Mouse (Mus musculus) forebrain, embryonic 15.5 days (tissue): ENCODE results near the gene Hid1. TPM values are rescaled to one million over a fixed set of nuclear protein-coding genes. Genes with fewer than 3 reads are reported as not detected.

ENCODE experiments used
- ATAC-seq: fragments of 200-750 bp; cut with Nextera tagmentation; replicated peaks from 2 replicates; pipeline ENCODE4 v1.8.0; 2017; ENCODE audit warnings: mild to moderate bottlenecking, moderate TSS enrichment, moderate library complexity
- H3K27ac ChIP-seq: fragments of 300-500 bp; sonication (generic); replicated peaks from 2 replicates; pipeline ENCODE4 v1.5.1; 2015; ENCODE audit warnings: mild to moderate bottlenecking, inconsistent platforms
- H3K27me3 ChIP-seq: fragments of 300-500 bp; sonication (generic); 2 replicates; pipeline ENCODE4 v1.6.1; 2015; ENCODE audit warnings: inconsistent platforms
- H3K36me3 ChIP-seq: fragments of 300-500 bp; sonication (generic); 2 replicates; pipeline ENCODE4 v1.6.1; 2015; ENCODE audit warnings: mild to moderate bottlenecking, inconsistent platforms
- H3K4me1 ChIP-seq: fragments of 300-500 bp; sonication (generic); 2 replicates; pipeline ENCODE4 v1.6.1; 2015; ENCODE audit warnings: inconsistent platforms
- H3K4me2 ChIP-seq: fragments of 300-500 bp; sonication (generic); replicated peaks from 2 replicates; pipeline ENCODE4 v1.6.1; 2015; ENCODE audit warnings: mild to moderate bottlenecking, inconsistent platforms
- H3K4me3 ChIP-seq: fragments of 300-500 bp; sonication (generic); 2 replicates; pipeline ENCODE4 v1.5.1; 2015; ENCODE audit warnings: mild to moderate bottlenecking, inconsistent platforms
- H3K9ac ChIP-seq: fragments of 300-500 bp; sonication (generic); replicated peaks from 2 replicates; pipeline ENCODE4 v1.6.1; 2015; ENCODE audit warnings: mild to moderate bottlenecking, inconsistent platforms
- H3K9me3 ChIP-seq: fragments of 300-500 bp; sonication (generic); 2 replicates; pipeline ENCODE4 v1.6.1; 2016; ENCODE audit warnings: inconsistent platforms
- WGBS: fragments of 180-500 bp; shearing (Covaris S2); methylation state at CpG from one replicate; pipeline ENCODE4 v1.1.7; 2015; ENCODE audit warnings: mixed read lengths; 5-methylcytosine and 5-hydroxymethylcytosine counted together
- polyA plus RNA-seq: library from polyadenylated mRNA; unstranded; fragments of >200 nt; fragmentation: Nextera tagmentation; extraction: Ambion mirVana; gene quantifications from 2 replicates; pipeline ENCODE4 v1.2.1, GENCODE M21; 2015

Hid1 gene
- 48.9 and 50.3 TPM in 2 replicates for polyA plus RNA-seq

DNA sequence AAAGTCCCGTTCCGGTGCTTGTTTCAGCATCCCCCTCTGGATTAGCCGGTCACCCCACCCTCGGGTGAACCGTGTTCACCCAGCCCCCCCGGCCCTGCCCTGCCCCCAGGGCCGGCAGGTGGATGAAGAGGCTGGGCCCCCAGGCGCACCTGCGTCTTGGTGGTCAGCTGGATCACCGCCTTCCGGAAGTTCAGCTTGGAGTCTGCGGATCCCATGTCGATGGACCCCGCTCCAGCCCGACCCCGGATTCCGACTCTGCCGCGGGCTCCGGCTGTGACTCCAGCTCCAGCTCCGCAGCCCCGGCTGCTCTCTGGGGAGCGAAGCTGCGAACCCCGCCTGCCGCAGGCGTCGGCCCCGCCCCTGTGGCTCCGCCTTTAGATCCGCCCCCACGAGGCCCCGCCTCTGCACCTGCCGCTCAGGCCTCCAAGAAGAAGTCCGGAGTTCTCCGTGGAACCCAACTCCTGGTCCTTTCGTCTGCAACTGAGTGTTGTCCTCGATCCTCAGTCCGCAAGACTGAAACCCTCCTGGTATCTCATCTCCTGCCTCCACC lies at the start of gene Hid1:
Hid1 (minus strand) TSS at position 362 of the 550 bp plus-strand sequence.
- peak within 1 kb of the TSS; percentile 74 for H3K4me2 ChIP-seq
- peak within 1 kb of the TSS; percentile 57 for H3K4me3 ChIP-seq
- H3K9ac ChIP-seq = peak within 1 kb of the TSS; percentile 77
- ATAC-seq = peak; percentile 86
- H3K9me3 ChIP-seq = no peaks in the 10 kb centered on the region
- H3K27ac ChIP-seq = peak within 1 kb of the TSS; percentile 82
- under 1% methylated on average over 35 of the region's 39 CpGs for WGBS
- H3K4me1 ChIP-seq = peaks cover 18% of the 10 kb centered on the region
- H3K36me3 ChIP-seq = no peaks in the 10 kb centered on the region
- no peaks in the 10 kb centered on the region for H3K27me3 ChIP-seq

DNA sequence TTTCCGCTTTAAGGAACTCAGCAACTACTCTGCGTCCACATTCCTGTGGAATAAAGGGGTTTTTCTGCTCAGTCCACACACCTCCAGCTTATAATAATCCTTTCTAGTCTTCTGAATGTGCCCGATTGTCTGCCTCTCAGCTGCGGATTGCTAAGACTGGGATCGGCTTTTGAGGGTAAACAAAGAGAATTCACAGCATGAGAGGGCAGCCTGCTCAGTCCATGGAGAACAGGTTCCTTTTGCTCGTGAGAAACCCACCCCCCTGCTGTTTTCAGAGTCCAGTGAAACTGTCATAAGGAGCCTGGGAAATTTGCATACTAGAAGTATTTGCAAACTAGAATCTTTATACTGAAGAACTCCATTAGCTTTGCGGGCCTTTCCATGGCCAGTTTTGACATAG lies 42.0 kb upstream of the Hid1 start:
- Histone ChIP-seq H3K27me3 (no peaks in the 10 kb centered on the region), H3K36me3 (peaks cover 21% of the 10 kb centered on the region), H3K27ac (peak overlapping the region; percentile 65), H3K4me1 (peaks cover 54% of the 10 kb centered on the region), H3K9me3 (no peaks in the 10 kb centered on the region), H3K4me2 (peak overlapping the region; percentile 5; the same call in 1 of the 2 replicates), H3K4me3 (no peak overlapping the region), H3K9ac (peak overlapping the region; percentile 15; the same call in 1 of the 2 replicates)
- WGBS = 6% methylated on average over 7 of the region's 7 CpGs
- no peak for ATAC-seq

DNA sequence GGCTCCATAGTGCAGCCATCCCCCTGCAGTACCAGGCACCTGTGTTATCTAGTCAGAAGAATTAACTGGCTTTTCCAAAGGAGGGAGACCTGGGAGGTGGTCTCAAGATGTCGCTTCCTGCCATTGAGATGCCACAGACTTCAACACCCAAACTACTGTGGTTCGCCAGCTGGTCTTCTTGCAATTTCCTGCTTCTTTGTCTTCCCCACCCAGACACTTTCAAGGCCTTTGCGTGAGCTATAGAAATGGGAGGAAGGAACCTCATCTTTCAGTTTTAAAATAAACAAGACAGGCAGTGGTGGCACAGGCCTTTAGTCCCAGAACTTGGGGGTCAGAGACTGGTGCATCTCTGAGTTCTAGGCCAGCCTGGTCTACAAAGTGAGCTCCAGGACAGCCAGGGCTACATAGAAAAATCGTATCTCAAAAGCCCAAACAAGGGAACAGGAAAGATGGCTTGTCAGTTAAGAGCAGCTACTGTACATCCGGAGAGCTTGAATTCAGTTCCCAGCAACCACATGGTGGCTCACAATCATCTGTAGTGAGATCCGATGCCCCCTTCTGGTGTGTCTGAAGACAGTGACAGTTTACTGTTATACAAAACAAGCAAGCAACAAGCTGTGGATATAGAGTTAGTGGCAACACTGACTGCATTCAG lies 40.8 kb upstream of the Hid1 start:
- H3K4me1 ChIP-seq = peaks cover 54% of the 10 kb centered on the region
- H3K9ac ChIP-seq = no peak overlapping the region
- H3K27ac ChIP-seq = peak overlapping the region; percentile 65
- peaks cover 21% of the 10 kb centered on the region for H3K36me3 ChIP-seq
- no peaks in the 10 kb centered on the region for H3K9me3 ChIP-seq
- no peaks in the 10 kb centered on the region for H3K27me3 ChIP-seq
- no peak for ATAC-seq
- WGBS = 70% methylated on average over 6 of the region's 6 CpGs
- H3K4me3 ChIP-seq = no peak overlapping the region
- H3K4me2 ChIP-seq = no peak overlapping the region

DNA sequence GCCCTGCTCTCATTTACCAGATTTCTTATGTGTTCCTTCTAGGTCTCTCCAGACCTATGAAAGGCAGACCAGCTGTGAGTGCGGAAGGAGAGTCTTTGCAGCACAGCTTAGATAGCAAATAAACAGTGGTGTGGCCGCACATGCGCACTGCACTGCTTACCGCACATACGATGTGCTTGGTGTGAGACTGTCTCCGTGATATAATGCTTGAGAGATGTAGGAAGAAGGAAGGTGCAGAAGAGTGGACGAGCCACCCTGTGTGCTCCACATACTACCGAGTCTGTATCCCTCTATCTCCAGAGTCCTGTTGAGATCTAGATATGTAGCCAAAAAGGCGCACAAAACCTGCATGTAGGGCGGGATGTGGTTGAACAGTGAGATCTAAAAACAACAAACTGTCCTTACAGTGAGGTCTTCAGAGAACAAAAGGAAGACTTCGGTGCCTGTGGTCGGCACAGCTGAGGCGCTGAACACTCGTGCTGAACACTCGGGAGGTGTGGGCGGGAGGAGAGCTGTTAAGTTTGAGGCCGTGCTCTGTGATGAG lies 39.4 kb upstream of the Hid1 start:
- ATAC-seq = no peak
- Histone ChIP-seq H3K36me3 (peaks cover 21% of the 10 kb centered on the region), H3K4me1 (peaks cover 45% of the 10 kb centered on the region), H3K9ac (no peak overlapping the region), H3K27me3 (no peaks in the 10 kb centered on the region), H3K4me3 (no peak overlapping the region), H3K27ac (no peak overlapping the region), H3K9me3 (no peaks in the 10 kb centered on the region), H3K4me2 (no peak overlapping the region)
- 95% methylated on average over 17 of the region's 17 CpGs for WGBS

DNA sequence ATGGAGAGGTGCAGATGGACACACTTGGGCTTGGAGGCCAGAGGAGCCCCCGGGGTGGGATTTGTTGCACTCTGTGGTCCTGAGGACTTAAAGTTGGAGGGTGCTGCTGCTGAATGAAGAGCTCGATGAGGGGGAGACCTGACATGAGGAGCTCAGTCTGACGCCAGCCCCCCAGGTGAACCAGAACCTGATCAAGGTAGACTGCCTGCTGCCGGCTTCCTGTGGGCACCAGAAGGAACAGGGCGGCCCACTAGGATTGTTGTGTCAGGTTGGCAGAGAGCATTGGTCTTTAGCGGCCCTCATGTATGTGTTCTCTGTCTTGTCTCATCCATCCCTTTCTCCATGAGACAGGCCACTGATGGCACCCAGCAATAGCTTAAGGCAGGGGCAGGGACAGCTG lies 38.2 kb upstream of the Hid1 start:
- peaks cover 14% of the 10 kb centered on the region for H3K36me3 ChIP-seq
- ATAC-seq = no peak
- no peak overlapping the region for H3K4me2 ChIP-seq
- peaks cover 40% of the 10 kb centered on the region for H3K4me1 ChIP-seq
- no peaks in the 10 kb centered on the region for H3K9me3 ChIP-seq
- WGBS = 94% methylated on average over 6 of the region's 6 CpGs
- H3K27ac ChIP-seq = no peak overlapping the region
- no peak overlapping the region for H3K9ac ChIP-seq
- no peaks in the 10 kb centered on the region for H3K27me3 ChIP-seq
- H3K4me3 ChIP-seq = no peak overlapping the region

DNA sequence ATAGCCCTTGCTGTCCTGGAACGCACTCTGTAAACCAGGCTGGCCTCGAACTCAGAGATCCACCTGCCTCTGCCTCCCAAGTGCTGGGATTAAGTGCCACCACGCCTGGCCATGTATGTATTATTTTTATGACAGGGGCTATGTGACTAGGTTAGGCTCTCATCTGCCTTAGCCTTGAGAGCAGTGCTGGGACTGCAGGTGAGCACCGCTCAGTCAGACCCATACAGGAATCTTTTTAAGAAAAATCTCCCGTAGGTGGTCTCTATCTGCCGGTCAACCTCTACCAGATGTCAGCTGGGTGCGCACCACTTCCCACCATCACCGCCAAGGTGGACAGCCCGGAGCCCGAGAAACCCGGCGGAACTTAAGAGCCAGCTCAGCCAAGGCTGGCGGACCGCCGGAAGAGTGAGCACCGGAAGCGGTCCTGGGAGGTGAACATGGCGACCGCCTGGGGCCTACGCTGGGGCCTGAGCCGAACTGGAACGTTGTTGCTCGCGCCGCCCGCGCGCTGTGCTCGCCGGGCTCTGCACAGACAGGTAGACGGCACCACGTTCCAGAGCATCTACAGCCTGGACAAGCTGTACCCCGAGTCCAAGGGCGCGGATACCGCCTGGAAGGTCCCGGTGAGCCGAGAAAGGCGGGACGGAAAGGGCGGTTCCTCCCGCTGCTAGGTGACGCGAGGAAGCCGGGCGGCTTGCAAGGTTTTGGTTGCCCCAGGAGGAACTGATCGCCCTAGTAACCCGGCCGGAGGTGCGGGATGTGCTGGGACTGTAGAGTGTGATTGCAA lies 36.0 kb upstream of the Hid1 start, which contains the start of gene Mrpl58:
Mrpl58 (plus strand) TSS at position 415 of the 787 bp plus-strand sequence.
- Histone ChIP-seq H3K27ac (peak within 1 kb of the TSS; percentile 86), H3K36me3 (0 out of 2 replicates have a peak, but pooled peaks cover 6% of the 10 kb centered on the region), H3K4me2 (peak within 1 kb of the TSS; percentile 71), H3K9ac (peak within 1 kb of the TSS; percentile 85), H3K27me3 (no peaks in the 10 kb centered on the region), H3K4me1 (peaks cover 22% of the 10 kb centered on the region), H3K4me3 (peak within 1 kb of the TSS; percentile 75), H3K9me3 (no peaks in the 10 kb centered on the region)
- peak; percentile 90 for ATAC-seq
- 3% methylated on average over 50 of the region's 50 CpGs for WGBS

DNA sequence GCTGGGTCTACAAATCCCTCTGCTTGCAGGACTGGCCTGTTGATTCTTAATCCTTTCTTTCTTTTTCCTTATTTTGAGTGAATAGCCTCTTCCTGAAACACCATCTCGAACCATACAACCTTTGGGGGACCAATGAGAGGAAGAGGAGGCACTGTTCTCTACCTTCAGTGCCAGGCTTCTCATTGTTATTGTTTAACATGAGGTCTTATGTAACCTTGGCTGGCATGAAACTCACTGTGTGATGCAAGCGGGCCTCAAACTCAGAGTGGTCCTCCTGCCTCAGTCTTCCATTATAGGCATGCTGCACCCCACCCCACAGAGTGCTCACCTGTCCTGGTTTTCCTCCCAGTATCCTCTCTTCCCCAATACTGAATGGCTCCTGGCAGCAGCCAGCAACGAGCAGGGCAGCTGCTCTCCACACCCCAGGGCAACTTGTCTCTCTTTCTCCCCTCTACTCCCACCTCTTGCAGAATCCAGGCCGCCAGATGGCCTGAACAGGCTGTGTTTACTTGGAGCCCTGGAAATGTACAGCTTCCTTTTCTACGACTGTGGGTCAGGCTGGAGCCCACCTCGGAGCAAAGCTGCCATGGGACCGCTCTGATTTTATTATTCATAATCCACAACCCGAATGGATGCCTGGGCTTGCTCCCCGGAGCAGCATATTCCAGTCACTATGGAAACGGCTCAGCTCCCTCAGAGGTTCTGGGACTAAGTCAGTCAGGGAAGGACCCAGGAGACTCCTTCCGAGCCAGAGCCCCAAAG lies 33.3 kb upstream of the Hid1 start:
- Histone ChIP-seq H3K4me2 (no peak overlapping the region), H3K9ac (no peak overlapping the region), H3K27me3 (no peaks in the 10 kb centered on the region), H3K36me3 (peaks cover 4% of the 10 kb centered on the region; the same call in 1 of the 2 replicates), H3K4me3 (no peak overlapping the region), H3K27ac (peak overlapping the region; percentile 46), H3K9me3 (no peaks in the 10 kb centered on the region), H3K4me1 (peaks cover 22% of the 10 kb centered on the region)
- WGBS = 41% methylated on average over 11 of the region's 11 CpGs
- ATAC-seq = 0 out of 2 replicates have a peak, but pooled peaks have one; percentile 21

DNA sequence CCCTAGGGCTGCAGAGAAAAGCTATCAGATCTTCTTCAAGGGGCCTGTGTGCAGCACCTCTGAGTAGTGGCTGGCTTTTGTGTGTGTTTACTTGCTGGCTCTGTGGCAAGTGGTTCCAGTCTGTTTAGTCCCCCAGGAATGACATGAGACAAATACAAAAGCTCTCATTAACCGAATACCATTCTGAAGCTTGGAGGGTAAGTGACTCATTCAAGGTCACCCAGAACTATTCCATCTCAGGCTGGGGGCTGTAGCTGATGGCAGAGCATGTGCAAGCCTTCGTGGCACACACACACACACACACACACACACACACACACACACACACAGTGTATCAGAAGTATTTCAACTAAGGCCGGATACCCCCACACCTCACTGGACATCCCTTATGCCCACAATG lies 32.6 kb upstream of the Hid1 start:
- no peaks in the 10 kb centered on the region for H3K27me3 ChIP-seq
- no peak for ATAC-seq
- H3K4me3 ChIP-seq = no peak overlapping the region
- peaks cover 4% of the 10 kb centered on the region; the same call in 1 of the 2 replicates for H3K36me3 ChIP-seq
- H3K9ac ChIP-seq = no peak overlapping the region
- no peaks in the 10 kb centered on the region for H3K9me3 ChIP-seq
- peak overlapping the region; percentile 46; the same call in 1 of the 2 replicates for H3K27ac ChIP-seq
- peaks cover 21% of the 10 kb centered on the region for H3K4me1 ChIP-seq
- WGBS = 74% methylated on average over 3 of the region's 3 CpGs
- no peak overlapping the region for H3K4me2 ChIP-seq

DNA sequence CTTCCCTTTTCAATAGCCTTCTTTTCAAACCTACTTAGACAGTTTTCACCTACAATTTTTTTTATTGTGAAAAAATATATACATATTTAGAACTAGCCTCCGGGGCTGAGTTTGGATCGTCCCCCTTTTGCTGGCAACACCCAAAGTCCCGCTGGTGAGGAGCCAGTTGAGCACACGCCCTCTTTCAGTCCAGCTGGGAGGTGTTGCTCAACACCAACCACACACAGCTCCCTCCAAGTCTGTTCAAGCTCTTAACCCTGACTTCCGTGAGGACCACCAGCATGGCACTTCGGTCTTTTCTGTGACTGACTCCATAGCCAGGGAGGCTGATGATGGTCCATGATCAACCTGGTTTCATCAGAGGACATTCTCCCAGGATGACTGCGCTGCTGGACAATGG lies 30.5 kb upstream of the Hid1 start:
- Histone ChIP-seq H3K27ac (no peak overlapping the region), H3K27me3 (no peaks in the 10 kb centered on the region), H3K9ac (no peak overlapping the region), H3K4me3 (no peak overlapping the region), H3K36me3 (peaks cover 21% of the 10 kb centered on the region), H3K9me3 (no peaks in the 10 kb centered on the region), H3K4me1 (peaks cover 8% of the 10 kb centered on the region), H3K4me2 (no peak overlapping the region)
- 84% methylated on average over 7 of the region's 7 CpGs for WGBS
- ATAC-seq = no peak

DNA sequence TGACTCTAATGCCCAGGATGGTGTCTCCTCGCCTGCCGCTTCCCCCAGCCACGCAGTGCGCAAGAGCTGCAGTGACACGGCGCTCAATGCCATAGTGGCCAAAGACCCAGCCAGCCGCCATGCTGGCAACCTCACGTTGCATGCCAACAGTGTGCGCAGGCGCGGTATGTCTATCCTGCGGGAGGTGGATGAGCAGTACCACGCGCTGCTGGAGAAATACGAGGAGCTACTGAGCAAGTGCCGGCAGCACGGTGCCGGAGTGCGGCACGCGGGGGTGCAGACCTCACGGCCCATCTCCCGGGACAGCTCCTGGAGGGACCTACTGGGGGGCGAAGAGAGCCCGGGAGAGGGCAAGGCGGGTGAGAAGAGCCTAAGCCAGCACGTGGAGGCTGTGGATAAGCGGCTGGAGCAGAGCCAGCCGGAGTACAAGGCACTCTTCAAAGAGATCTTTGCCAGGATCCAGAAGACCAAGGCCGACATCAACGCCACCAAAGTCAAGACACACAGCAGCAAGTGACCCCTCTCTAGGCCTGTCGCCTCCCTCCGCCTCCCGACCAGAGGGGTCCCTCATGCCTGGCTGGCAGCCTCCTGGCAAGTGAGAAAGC lies 26.3 kb upstream of the Hid1 start:
- Histone ChIP-seq H3K4me2 (no peak overlapping the region), H3K4me3 (no peak overlapping the region), H3K9ac (no peak overlapping the region), H3K36me3 (peaks cover 49% of the 10 kb centered on the region), H3K27ac (no peak overlapping the region), H3K27me3 (no peaks in the 10 kb centered on the region), H3K4me1 (no peaks in the 10 kb centered on the region), H3K9me3 (no peaks in the 10 kb centered on the region)
- 75% methylated on average over 34 of the region's 34 CpGs for WGBS
- no peak for ATAC-seq

DNA sequence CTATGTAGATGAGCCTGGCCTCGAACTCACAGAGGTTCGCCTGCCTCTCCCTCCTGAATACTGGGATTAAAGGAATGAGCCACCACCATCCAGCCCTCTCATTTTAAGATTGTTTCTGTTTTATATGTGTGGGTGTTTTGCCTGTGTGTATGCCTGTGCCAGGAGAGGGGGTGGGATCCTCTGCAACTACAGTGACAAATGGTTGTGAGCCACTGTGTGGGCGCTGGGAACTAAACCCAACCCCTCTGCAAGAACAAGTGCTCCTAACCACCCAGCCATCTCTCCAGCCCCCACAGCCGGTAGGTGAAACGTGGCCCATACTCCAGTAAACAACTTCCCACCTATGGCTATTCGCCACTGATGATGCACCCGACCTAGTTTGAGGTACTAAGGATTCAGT lies 23.8 kb upstream of the Hid1 start:
- Histone ChIP-seq H3K27me3 (no peaks in the 10 kb centered on the region), H3K4me3 (no peak overlapping the region), H3K36me3 (peaks cover 48% of the 10 kb centered on the region), H3K4me2 (no peak overlapping the region), H3K27ac (no peak overlapping the region), H3K9ac (no peak overlapping the region), H3K9me3 (no peaks in the 10 kb centered on the region), H3K4me1 (peaks cover 4% of the 10 kb centered on the region; the same call in 1 of the 2 replicates)
- no peak for ATAC-seq
- 90% methylated on average over 7 of the region's 7 CpGs for WGBS
